Mouse (Mus musculus): ENCODE measurements around the gene Mios.

Mios gene

GRCm38 (mm10) chr6:8278426-8279002, 69.5 kb downstream of the Mios start:
- peak in 1 of 2 experiments; percentile 42 for DNase-seq

GRCm38 (mm10) chr6:8283255-8283654, 74.2 kb downstream of the Mios start:
- DNase-seq = no peak

GRCm38 (mm10) chr6:8285401-8285960, 76.5 kb downstream of the Mios start:
- no peak for DNase-seq
